Mouse (Mus musculus) embryonic facial prominence, embryonic 13.5 days (tissue): ENCODE data around the gene Tcp11l2. TPM values are rescaled to one million over a fixed set of nuclear protein-coding genes. Genes with fewer than 3 reads are reported as not detected.
A peak's percentile ranks its signal among the peaks of the same experiment; 100 is the strongest.

Experiments
- ATAC-seq: fragments of 200-750 bp; cut with Nextera tagmentation; 2 replicates; pipeline ENCODE4 v1.8.0; 2017; ENCODE audit warnings: low read depth; ENCODE audit not compliant: insufficient number of reproducible peaks, insufficient read depth, low FRiP score, low TSS enrichment
- H3K27ac ChIP-seq: fragments of 300-500 bp; sonication (generic); 2 replicates; pipeline ENCODE4 v1.5.1; 2015; ENCODE audit warnings: moderate library complexity, mild to moderate bottlenecking, inconsistent platforms
- H3K27me3 ChIP-seq: fragments of 300-500 bp; sonication (generic); 2 replicates; pipeline ENCODE4 v1.6.1; 2015; ENCODE audit warnings: mild to moderate bottlenecking, inconsistent platforms
- H3K36me3 ChIP-seq: fragments of 300-500 bp; sonication (generic); 2 replicates; pipeline ENCODE4 v1.6.1; 2015; ENCODE audit warnings: mild to moderate bottlenecking, inconsistent platforms
- H3K4me1 ChIP-seq: fragments of 300-500 bp; sonication (generic); 2 replicates; pipeline ENCODE4 v1.6.1; 2015; ENCODE audit warnings: inconsistent platforms
- H3K4me2 ChIP-seq: fragments of 300-500 bp; sonication (generic); 2 replicates; pipeline ENCODE4 v1.6.1; 2015; ENCODE audit warnings: moderate library complexity, mild to moderate bottlenecking, inconsistent platforms
- H3K4me3 ChIP-seq: fragments of 300-500 bp; sonication (generic); 2 replicates; pipeline ENCODE4 v1.5.1; 2015; ENCODE audit warnings: mild to moderate bottlenecking, inconsistent platforms
- H3K9ac ChIP-seq: fragments of 300-500 bp; sonication (generic); 2 replicates; pipeline ENCODE4 v1.6.1; 2015; ENCODE audit warnings: mild to moderate bottlenecking, inconsistent platforms
- H3K9me3 ChIP-seq: fragments of 300-500 bp; sonication (generic); 2 replicates; pipeline ENCODE4 v1.6.1; 2016; ENCODE audit warnings: inconsistent platforms
- WGBS: fragments of 180-500 bp; shearing (Covaris S2); methylation state at CpG from one replicate; pipeline ENCODE4 v1.1.7; 2015; ENCODE audit warnings: mixed read lengths; 5-methylcytosine and 5-hydroxymethylcytosine counted together
- polyA plus RNA-seq: library from polyadenylated mRNA; unstranded; fragments of >200 nt; fragmentation: Nextera tagmentation; extraction: Ambion mirVana; gene quantifications from 2 replicates; pipeline ENCODE4 v1.2.1, GENCODE M21; 2015

The Tcp11l2 gene
- 13.8 and 18.3 TPM in 2 replicates for polyA plus RNA-seq

- Histone ChIP-seq H3K9me3 (no peaks in the 10 kb centered on the region), H3K27me3 (0 out of 2 replicates have a peak, but pooled peaks cover 9% of the 10 kb centered on the region), H3K4me1 (peaks cover 12% of the 10 kb centered on the region), H3K27ac (peak within 1 kb of the TSS; percentile 80), H3K4me2 (peak within 1 kb of the TSS; percentile 98), H3K36me3 (no peaks in the 10 kb centered on the region), H3K4me3 (peak within 1 kb of the TSS; percentile 87), H3K9ac (peak within 1 kb of the TSS; percentile 75)
- peak; percentile 99 for ATAC-seq
- under 1% methylated on average over 46 of the region's 46 CpGs for WGBS
Measured at GRCm38 (mm10) chr10:84576395-84577070, at the start of gene Tcp11l2. Gene Tcp11l2 (plus strand): TSS chr10:84576626.

- Histone ChIP-seq H3K4me3 (no peak overlapping the region), H3K27me3 (no peaks in the 10 kb centered on the region), H3K4me1 (peaks cover 31% of the 10 kb centered on the region), H3K9me3 (no peaks in the 10 kb centered on the region), H3K4me2 (no peak overlapping the region), H3K27ac (no peak overlapping the region), H3K9ac (no peak overlapping the region), H3K36me3 (peaks cover 77% of the 10 kb centered on the region)
- no peak for ATAC-seq
- 84% methylated on average over 5 of the region's 5 CpGs for WGBS
Measured at GRCm38 (mm10) chr10:84527070-84527469, 49.4 kb upstream of the Tcp11l2 start.

GRCm38 (mm10) chr10:84527631-84528030, 48.8 kb upstream of the Tcp11l2 start:
- Histone ChIP-seq H3K4me3 (no peak overlapping the region), H3K4me1 (peaks cover 36% of the 10 kb centered on the region), H3K27me3 (no peaks in the 10 kb centered on the region), H3K27ac (no peak overlapping the region), H3K36me3 (peaks cover 75% of the 10 kb centered on the region), H3K4me2 (no peak overlapping the region), H3K9ac (no peak overlapping the region), H3K9me3 (no peaks in the 10 kb centered on the region)
- 85% methylated on average over 12 of the region's 12 CpGs for WGBS
- no peak for ATAC-seq

- ATAC-seq = no peak
- 87% methylated on average over 8 of the region's 8 CpGs for WGBS
- no peak overlapping the region for H3K4me3 ChIP-seq
- H3K4me2 ChIP-seq = peak overlapping the region; percentile 64
- no peaks in the 10 kb centered on the region for H3K9me3 ChIP-seq
- H3K9ac ChIP-seq = 0 out of 2 replicates have a peak overlapping the region, but pooled peaks have one; percentile 27
- H3K4me1 ChIP-seq = peaks cover 43% of the 10 kb centered on the region
- peaks cover 60% of the 10 kb centered on the region for H3K36me3 ChIP-seq
- H3K27ac ChIP-seq = no peak overlapping the region
- no peaks in the 10 kb centered on the region for H3K27me3 ChIP-seq
Measured at GRCm38 (mm10) chr10:84530388-84530787, 46.0 kb upstream of the Tcp11l2 start.

- Histone ChIP-seq H3K36me3 (peaks cover 50% of the 10 kb centered on the region), H3K4me1 (peaks cover 43% of the 10 kb centered on the region), H3K4me3 (peak overlapping the region; percentile 90), H3K27me3 (no peaks in the 10 kb centered on the region), H3K9me3 (no peaks in the 10 kb centered on the region), H3K4me2 (peak overlapping the region; percentile 64), H3K9ac (peak overlapping the region; percentile 97; the same call in 1 of the 2 replicates), H3K27ac (no peak overlapping the region)
- WGBS = 84% methylated on average over 4 of the region's 4 CpGs
- ATAC-seq = no peak
Measured at GRCm38 (mm10) chr10:84531576-84531975, 44.9 kb upstream of the Tcp11l2 start.

- WGBS = 66% methylated on average over 16 of the region's 16 CpGs
- H3K9ac ChIP-seq = peak overlapping the region; percentile 97
- peaks cover 42% of the 10 kb centered on the region for H3K36me3 ChIP-seq
- no peak for ATAC-seq
- H3K27me3 ChIP-seq = no peaks in the 10 kb centered on the region
- H3K4me2 ChIP-seq = peak overlapping the region; percentile 64
- H3K27ac ChIP-seq = peak overlapping the region; percentile 90; the same call in 1 of the 2 replicates
- H3K9me3 ChIP-seq = no peaks in the 10 kb centered on the region
- peaks cover 43% of the 10 kb centered on the region for H3K4me1 ChIP-seq
- peak overlapping the region; percentile 90 for H3K4me3 ChIP-seq
Measured at GRCm38 (mm10) chr10:84532191-84532889, 44.1 kb upstream of the Tcp11l2 start.

- no peaks in the 10 kb centered on the region for H3K27me3 ChIP-seq
- peak overlapping the region; percentile 97 for H3K9ac ChIP-seq
- no peaks in the 10 kb centered on the region for H3K9me3 ChIP-seq
- H3K27ac ChIP-seq = peak overlapping the region; percentile 90
- peak overlapping the region; percentile 64 for H3K4me2 ChIP-seq
- WGBS = under 1% methylated on average over 71 of the region's 72 CpGs
- peaks cover 34% of the 10 kb centered on the region for H3K36me3 ChIP-seq
- H3K4me1 ChIP-seq = peaks cover 43% of the 10 kb centered on the region
- ATAC-seq = peak; percentile 15
- H3K4me3 ChIP-seq = peak overlapping the region; percentile 90
Measured at GRCm38 (mm10) chr10:84532911-84533882, 43.2 kb upstream of the Tcp11l2 start.

- peak within 1 kb of the TSS; percentile 90 for H3K4me3 ChIP-seq
- peak within 1 kb of the TSS; percentile 90 for H3K27ac ChIP-seq
- peaks cover 25% of the 10 kb centered on the region for H3K36me3 ChIP-seq
- 2% methylated on average over 35 of the region's 64 CpGs for WGBS
- no peaks in the 10 kb centered on the region for H3K27me3 ChIP-seq
- peak within 1 kb of the TSS; percentile 97 for H3K9ac ChIP-seq
- peak; percentile 85 for ATAC-seq
- peak within 1 kb of the TSS; percentile 64 for H3K4me2 ChIP-seq
- peaks cover 41% of the 10 kb centered on the region for H3K4me1 ChIP-seq
- H3K9me3 ChIP-seq = no peaks in the 10 kb centered on the region
Measured at GRCm38 (mm10) chr10:84533912-84534671, 42.3 kb upstream of the Tcp11l2 start, which contains the start of gene Ckap4. Gene Ckap4 (minus strand): TSS chr10:84534062.

- no peaks in the 10 kb centered on the region for H3K27me3 ChIP-seq
- peaks cover 29% of the 10 kb centered on the region for H3K4me1 ChIP-seq
- no peak overlapping the region for H3K9ac ChIP-seq
- peaks cover 15% of the 10 kb centered on the region for H3K36me3 ChIP-seq
- no peak overlapping the region for H3K4me2 ChIP-seq
- H3K27ac ChIP-seq = no peak overlapping the region
- no peak for ATAC-seq
- no peak overlapping the region for H3K4me3 ChIP-seq
- 81% methylated on average over 5 of the region's 5 CpGs for WGBS
- no peaks in the 10 kb centered on the region for H3K9me3 ChIP-seq
Measured at GRCm38 (mm10) chr10:84535458-84535857, 41.0 kb upstream of the Tcp11l2 start.

GRCm38 (mm10) chr10:84535859-84536258, 40.6 kb upstream of the Tcp11l2 start:
- no peak overlapping the region for H3K9ac ChIP-seq
- peaks cover 25% of the 10 kb centered on the region for H3K4me1 ChIP-seq
- H3K9me3 ChIP-seq = no peaks in the 10 kb centered on the region
- H3K27ac ChIP-seq = no peak overlapping the region
- H3K27me3 ChIP-seq = no peaks in the 10 kb centered on the region
- no peak overlapping the region for H3K4me2 ChIP-seq
- H3K4me3 ChIP-seq = no peak overlapping the region
- peaks cover 11% of the 10 kb centered on the region for H3K36me3 ChIP-seq
- WGBS = 65% methylated on average over 4 of the region's 4 CpGs
- ATAC-seq = no peak
